Mouse (Mus musculus): ENCODE results near the gene Creb3l2. TPM values are rescaled to one million over a fixed set of nuclear protein-coding genes. Genes with fewer than 3 reads are reported as not detected.

The Creb3l2 gene
- polyA plus RNA-seq, 1 experiment, result 8.2 TPM

GRCm38 (mm10) chr6:37439676-37440490 is 2.1 kb downstream of the Creb3l2 start:
- WGBS, result 68% methylated on average over 13 of the region's 13 CpGs
- H3K4me1 ChIP-seq (ENCODE audit: control insufficient read depth, insufficient read depth, low read length), result no peaks in the 10 kb centered on the region; the same call in 1 of the 2 replicates
- no peak overlapping the region for H3K27ac ChIP-seq (ENCODE audit: control insufficient read depth, insufficient read depth, low read depth, low read length, poor library complexity)
- no peak for TF ChIP-seq CTCF (IDR thresholded peaks at IDR 0.05; ENCODE audit: control insufficient read depth, insufficient read depth, low read length)
- TF ChIP-seq POLR2A (IDR thresholded peaks at IDR 0.05; ENCODE audit: borderline replicate concordance, control insufficient read depth, low read depth, low read length), result no peak
- H3K4me3 ChIP-seq (replicated peaks; ENCODE audit: control insufficient read depth, low read depth, low read length), result no peak overlapping the region

- no peak overlapping the region for H3K27ac ChIP-seq (ENCODE audit: control insufficient read depth, insufficient read depth, low read depth, low read length, poor library complexity)
- H3K4me1 ChIP-seq (ENCODE audit: control insufficient read depth, insufficient read depth, low read length), result no peaks in the 10 kb centered on the region; the same call in 1 of the 2 replicates
- no peak overlapping the region for H3K4me3 ChIP-seq (replicated peaks; ENCODE audit: control insufficient read depth, low read depth, low read length)
- TF ChIP-seq POLR2A (IDR thresholded peaks at IDR 0.05; ENCODE audit: borderline replicate concordance, control insufficient read depth, low read depth, low read length), result no peak
- TF ChIP-seq CTCF (IDR thresholded peaks at IDR 0.05; ENCODE audit: control insufficient read depth, insufficient read depth, low read length), result no peak
- WGBS, result 88% methylated on average over 3 of the region's 3 CpGs
Measured at GRCm38 (mm10) chr6:37438510-37438909, 3.4 kb downstream of the Creb3l2 start.

- Histone ChIP-seq H3K4me1 (ENCODE audit: control insufficient read depth, insufficient read depth, low read length) (no peaks in the 10 kb centered on the region), H3K4me3 (replicated peaks; ENCODE audit: control insufficient read depth, low read depth, low read length) (no peak overlapping the region)
- WGBS, result 91% methylated on average over 13 of the region's 13 CpGs
Measured at GRCm38 (mm10) chr6:37437086-37437485, 4.9 kb downstream of the Creb3l2 start.

DNA sequence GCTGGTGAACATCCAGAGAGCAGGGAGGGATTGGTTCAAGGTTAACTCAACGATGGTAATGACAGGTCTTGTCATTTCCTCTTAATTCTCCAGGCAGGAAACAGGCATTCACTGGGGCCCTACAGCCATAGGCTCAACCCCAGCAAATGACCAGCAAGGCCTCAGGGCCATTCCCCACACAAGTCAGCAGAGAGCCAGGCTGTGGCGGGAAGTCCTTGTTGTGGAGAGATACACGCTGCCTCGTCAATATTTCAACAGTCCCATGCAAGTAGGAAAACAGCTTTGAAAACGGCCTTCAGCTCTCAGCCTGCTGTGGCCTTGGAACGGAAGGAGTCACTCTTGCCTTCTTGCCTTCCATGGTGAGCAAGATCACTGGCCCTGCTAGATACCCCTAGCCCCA is 6.6 kb downstream of the Creb3l2 start:
- 74% methylated on average over 6 of the region's 6 CpGs for WGBS
- no peak for TF ChIP-seq POLR2A (IDR thresholded peaks at IDR 0.05; ENCODE audit: borderline replicate concordance, control insufficient read depth, low read depth, low read length)
- TF ChIP-seq CTCF (IDR thresholded peaks at IDR 0.05; ENCODE audit: control insufficient read depth, insufficient read depth, low read length), result no peak
- H3K4me3 ChIP-seq (replicated peaks; ENCODE audit: control insufficient read depth, low read depth, low read length), result no peak overlapping the region
- H3K4me1 ChIP-seq (ENCODE audit: control insufficient read depth, insufficient read depth, low read length), result no peaks in the 10 kb centered on the region
- H3K27ac ChIP-seq (ENCODE audit: control insufficient read depth, insufficient read depth, low read depth, low read length, poor library complexity), result no peak overlapping the region

More at GRCm38 (mm10) chr6:37437086-37437485, 4.9 kb downstream of the Creb3l2 start:
- no peak overlapping the region for H3K27ac ChIP-seq (ENCODE audit: control insufficient read depth, insufficient read depth, low read depth, low read length, poor library complexity)
- TF ChIP-seq POLR2A (IDR thresholded peaks at IDR 0.05; ENCODE audit: borderline replicate concordance, control insufficient read depth, low read depth, low read length), result no peak
- TF ChIP-seq CTCF (IDR thresholded peaks at IDR 0.05; ENCODE audit: control insufficient read depth, insufficient read depth, low read length), result no peak

GRCm38 (mm10) chr6:37429849-37430470 is 12.0 kb downstream of the Creb3l2 start:
- 87% methylated on average over 3 of the region's 3 CpGs for WGBS
- Histone ChIP-seq H3K27ac (ENCODE audit: control insufficient read depth, insufficient read depth, low read depth, low read length, poor library complexity) (no peak overlapping the region), H3K4me1 (ENCODE audit: control insufficient read depth, insufficient read depth, low read length) (peaks cover 2% of the 10 kb centered on the region; the same call in 1 of the 2 replicates), H3K4me3 (replicated peaks; ENCODE audit: control insufficient read depth, low read depth, low read length) (no peak overlapping the region)
- no peak for TF ChIP-seq POLR2A (IDR thresholded peaks at IDR 0.05; ENCODE audit: borderline replicate concordance, control insufficient read depth, low read depth, low read length)
- TF ChIP-seq CTCF (IDR thresholded peaks at IDR 0.05; ENCODE audit: control insufficient read depth, insufficient read depth, low read length), result no peak

GRCm38 (mm10) chr6:37428947-37429346 is 13.0 kb downstream of the Creb3l2 start:
- peaks cover 2% of the 10 kb centered on the region; the same call in 1 of the 2 replicates for H3K4me1 ChIP-seq (ENCODE audit: control insufficient read depth, insufficient read depth, low read length)
- no peak overlapping the region for H3K27ac ChIP-seq (ENCODE audit: control insufficient read depth, insufficient read depth, low read depth, low read length, poor library complexity)
- TF ChIP-seq POLR2A (IDR thresholded peaks at IDR 0.05; ENCODE audit: borderline replicate concordance, control insufficient read depth, low read depth, low read length) (no peak), CTCF (IDR thresholded peaks at IDR 0.05; ENCODE audit: control insufficient read depth, insufficient read depth, low read length) (no peak)
- no peak overlapping the region for H3K4me3 ChIP-seq (replicated peaks; ENCODE audit: control insufficient read depth, low read depth, low read length)
- WGBS, result 83% methylated on average over 8 of the region's 8 CpGs

GRCm38 (mm10) chr6:37428044-37428443 is 13.9 kb downstream of the Creb3l2 start:
- H3K27ac ChIP-seq (ENCODE audit: control insufficient read depth, insufficient read depth, low read depth, low read length, poor library complexity), result no peak overlapping the region
- H3K4me1 ChIP-seq (ENCODE audit: control insufficient read depth, insufficient read depth, low read length), result peaks cover 2% of the 10 kb centered on the region; the same call in 1 of the 2 replicates
- TF ChIP-seq POLR2A (IDR thresholded peaks at IDR 0.05; ENCODE audit: borderline replicate concordance, control insufficient read depth, low read depth, low read length), result no peak
- no peak for TF ChIP-seq CTCF (IDR thresholded peaks at IDR 0.05; ENCODE audit: control insufficient read depth, insufficient read depth, low read length)
- H3K4me3 ChIP-seq (replicated peaks; ENCODE audit: control insufficient read depth, low read depth, low read length), result no peak overlapping the region
- 77% methylated on average over 11 of the region's 11 CpGs for WGBS

DNA sequence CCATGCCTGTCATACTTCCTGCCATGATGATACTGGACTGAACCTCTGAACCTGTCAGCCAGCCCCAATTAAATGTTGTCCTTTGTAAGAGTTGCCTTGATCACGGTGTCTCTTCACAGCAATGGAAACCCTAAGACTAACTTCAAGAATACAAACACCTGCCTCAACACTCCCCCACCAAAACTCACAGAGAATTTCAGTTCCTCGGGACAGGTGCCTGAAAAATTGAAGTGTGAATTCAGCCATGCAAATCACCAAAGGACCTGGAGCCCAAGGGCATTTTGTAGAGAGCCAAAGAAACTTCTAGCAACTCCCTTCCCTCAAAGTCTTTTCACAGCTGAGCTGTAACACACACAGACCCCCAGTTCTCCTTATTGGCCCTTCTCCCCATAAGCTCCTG is 15.3 kb downstream of the Creb3l2 start:
- WGBS, result 68% methylated on average over 2 of the region's 2 CpGs
- TF ChIP-seq POLR2A (IDR thresholded peaks at IDR 0.05; ENCODE audit: borderline replicate concordance, control insufficient read depth, low read depth, low read length) (no peak), CTCF (IDR thresholded peaks at IDR 0.05; ENCODE audit: control insufficient read depth, insufficient read depth, low read length) (no peak)
- Histone ChIP-seq H3K4me1 (ENCODE audit: control insufficient read depth, insufficient read depth, low read length) (peaks cover 2% of the 10 kb centered on the region; the same call in 1 of the 2 replicates), H3K4me3 (replicated peaks; ENCODE audit: control insufficient read depth, low read depth, low read length) (no peak overlapping the region), H3K27ac (ENCODE audit: control insufficient read depth, insufficient read depth, low read depth, low read length, poor library complexity) (no peak overlapping the region)

Data from bone marrow, adult 2 months (tissue).